Mouse (Mus musculus) intestine, embryonic 15.5 days (tissue): ENCODE results near the gene Tnfaip3. TPM values are rescaled to one million over a fixed set of nuclear protein-coding genes. Genes with fewer than 3 reads are reported as not detected.

Experiments used
- ATAC-seq: fragments of 200-750 bp; cut with Nextera tagmentation; 2 replicates; pipeline ENCODE4 v1.8.0; 2017; ENCODE audit warnings: moderate TSS enrichment, moderate library complexity
- H3K27ac ChIP-seq: fragments of 300-500 bp; sonication (generic); 2 replicates; pipeline ENCODE4 v1.5.1; 2015; ENCODE audit warnings: mild to moderate bottlenecking, inconsistent platforms
- H3K27me3 ChIP-seq: fragments of 300-500 bp; sonication (generic); replicated peaks from 2 replicates; pipeline ENCODE4 v1.6.1; 2015; ENCODE audit warnings: inconsistent platforms
- H3K36me3 ChIP-seq: fragments of 300-500 bp; sonication (generic); 2 replicates; pipeline ENCODE4 v1.6.1; 2015; ENCODE audit warnings: inconsistent platforms
- H3K4me1 ChIP-seq: fragments of 300-500 bp; sonication (generic); replicated peaks from 2 replicates; pipeline ENCODE4 v1.6.1; 2015; ENCODE audit warnings: inconsistent platforms
- H3K4me2 ChIP-seq: fragments of 300-500 bp; sonication (generic); replicated peaks from 2 replicates; pipeline ENCODE4 v1.6.1; 2015; ENCODE audit warnings: mild to moderate bottlenecking, inconsistent platforms
- H3K4me3 ChIP-seq: fragments of 300-500 bp; sonication (generic); replicated peaks from 2 replicates; pipeline ENCODE4 v1.5.1; 2015; ENCODE audit warnings: inconsistent platforms
- H3K9ac ChIP-seq: fragments of 300-500 bp; sonication (generic); 2 replicates; pipeline ENCODE4 v1.6.1; 2015; ENCODE audit warnings: inconsistent platforms
- H3K9me3 ChIP-seq: fragments of 300-500 bp; sonication (generic); 2 replicates; pipeline ENCODE4 v1.6.1; 2016; ENCODE audit warnings: inconsistent platforms
- WGBS: fragments of 180-500 bp; shearing (Covaris S2); methylation state at CpG from one replicate; pipeline ENCODE4 v1.1.7; 2015; 5-methylcytosine and 5-hydroxymethylcytosine counted together
- polyA plus RNA-seq: library from polyadenylated mRNA; unstranded; fragments of >200 nt; fragmentation: Nextera tagmentation; extraction: Ambion mirVana; gene quantifications from 2 replicates; pipeline ENCODE4 v1.2.1, GENCODE M21; 2015

Tnfaip3 gene
- 3.4 and 3.9 TPM in 2 replicates for polyA plus RNA-seq

DNA sequence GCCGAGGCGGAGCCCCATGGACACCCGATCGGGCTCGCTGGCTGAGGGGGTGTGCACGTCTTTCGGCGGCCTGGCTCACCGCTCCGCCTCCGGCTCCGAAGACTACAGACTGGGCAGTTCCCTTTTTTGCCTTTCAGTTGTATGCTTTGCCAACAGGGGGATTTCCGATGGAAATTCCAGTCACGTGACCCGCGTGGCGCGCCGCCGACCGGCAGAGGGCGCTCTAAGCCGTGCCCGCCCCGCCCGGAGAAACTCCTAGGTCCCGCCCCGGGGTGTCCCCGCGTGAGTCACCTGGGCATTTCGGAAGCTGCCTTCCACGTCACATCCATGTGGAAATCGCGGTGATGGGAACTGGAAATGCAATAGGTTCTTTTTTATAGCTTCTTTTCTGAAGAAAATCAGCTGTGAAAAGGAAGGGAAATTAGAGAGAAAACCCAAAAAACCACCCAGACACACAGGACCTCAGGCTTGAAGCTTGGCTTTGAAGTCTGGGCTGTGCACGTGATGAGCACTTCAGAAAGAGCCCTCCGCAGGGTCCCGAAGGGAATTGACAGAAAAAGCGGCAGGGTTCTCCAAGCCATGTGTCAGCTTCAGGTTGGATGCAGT lies at the start of gene Tnfaip3:
Gene Tnfaip3 (minus strand): TSS at position 401 of the 606 bp plus-strand sequence.
- Histone ChIP-seq H3K4me1 (0 out of 2 replicates have a peak, but pooled peaks cover 3% of the 10 kb centered on the region), H3K36me3 (no peaks in the 10 kb centered on the region), H3K27ac (peak within 1 kb of the TSS; percentile 76), H3K4me3 (peak within 1 kb of the TSS; percentile 58), H3K27me3 (no peaks in the 10 kb centered on the region), H3K9ac (peak within 1 kb of the TSS; percentile 71), H3K4me2 (peak within 1 kb of the TSS; percentile 79), H3K9me3 (no peaks in the 10 kb centered on the region)
- ATAC-seq: peak; percentile 95
- WGBS: 1% methylated on average over 38 of the region's 38 CpGs

DNA sequence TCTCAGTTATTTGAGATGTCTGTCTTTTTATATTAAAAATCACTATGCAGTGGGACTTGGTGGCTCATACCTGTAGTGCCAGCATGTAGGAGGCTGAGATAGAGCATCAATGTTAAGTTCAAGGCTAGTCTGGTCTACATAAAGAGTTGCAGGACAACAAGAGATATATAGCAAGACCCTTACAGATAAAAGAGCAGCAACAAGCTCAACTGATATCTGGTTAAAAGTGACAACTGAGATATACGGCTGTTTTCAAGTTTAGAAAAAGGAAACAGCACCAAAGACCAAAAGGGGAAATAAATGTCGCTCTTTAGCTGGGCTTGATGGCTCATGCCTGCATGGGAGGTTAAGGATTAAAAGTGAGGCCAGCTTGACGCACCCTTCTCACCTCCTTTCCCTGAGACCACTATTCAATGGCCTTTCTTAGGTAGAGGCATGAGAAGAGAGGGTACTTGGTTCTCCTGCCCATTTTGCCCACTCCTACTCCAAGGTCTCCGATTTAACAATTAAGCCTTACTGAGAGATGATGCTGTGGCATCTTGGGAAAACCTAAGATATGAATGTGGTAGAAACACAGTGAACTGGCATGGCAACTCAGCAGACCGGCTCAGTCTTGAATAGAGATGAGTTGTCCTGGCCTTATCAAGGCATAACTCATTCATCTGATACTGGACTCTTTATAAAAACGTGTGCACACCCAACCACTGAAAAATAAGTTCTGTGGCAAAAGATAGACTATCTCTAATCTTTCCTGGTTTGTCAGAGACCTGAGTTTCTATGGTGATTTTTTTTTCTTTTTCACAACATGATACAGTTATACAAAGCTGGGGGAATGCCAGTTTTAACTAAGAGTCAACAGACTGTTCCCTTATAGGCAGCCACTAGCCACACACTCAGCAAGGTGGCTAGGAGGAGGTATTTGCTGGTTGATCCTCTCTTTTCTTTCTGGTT lies 49.5 kb upstream of the Tnfaip3 start:
- Histone ChIP-seq H3K36me3 (no peaks in the 10 kb centered on the region), H3K9ac (no peak overlapping the region)
- ATAC-seq: no peak

GRCm38 (mm10) chr10:19063670-19064069 lies 48.2 kb upstream of the Tnfaip3 start:
- H3K4me3 ChIP-seq: no peak overlapping the region
- no peaks in the 10 kb centered on the region for H3K27me3 ChIP-seq
- H3K4me1 ChIP-seq: no peaks in the 10 kb centered on the region
- H3K36me3 ChIP-seq: no peaks in the 10 kb centered on the region
- no peak for ATAC-seq
- no peak overlapping the region for H3K9ac ChIP-seq
- no peaks in the 10 kb centered on the region for H3K9me3 ChIP-seq
- 77% methylated on average over 1 of the region's 1 CpGs for WGBS
- no peak overlapping the region for H3K4me2 ChIP-seq
- no peak overlapping the region for H3K27ac ChIP-seq

More for the DNA sequence above, 49.5 kb upstream of the Tnfaip3 start:
- Histone ChIP-seq H3K4me3 (no peak overlapping the region), H3K4me2 (no peak overlapping the region), H3K9me3 (no peaks in the 10 kb centered on the region), H3K4me1 (no peaks in the 10 kb centered on the region), H3K27ac (no peak overlapping the region), H3K27me3 (no peaks in the 10 kb centered on the region)
- 76% methylated on average over 6 of the region's 6 CpGs for WGBS

DNA sequence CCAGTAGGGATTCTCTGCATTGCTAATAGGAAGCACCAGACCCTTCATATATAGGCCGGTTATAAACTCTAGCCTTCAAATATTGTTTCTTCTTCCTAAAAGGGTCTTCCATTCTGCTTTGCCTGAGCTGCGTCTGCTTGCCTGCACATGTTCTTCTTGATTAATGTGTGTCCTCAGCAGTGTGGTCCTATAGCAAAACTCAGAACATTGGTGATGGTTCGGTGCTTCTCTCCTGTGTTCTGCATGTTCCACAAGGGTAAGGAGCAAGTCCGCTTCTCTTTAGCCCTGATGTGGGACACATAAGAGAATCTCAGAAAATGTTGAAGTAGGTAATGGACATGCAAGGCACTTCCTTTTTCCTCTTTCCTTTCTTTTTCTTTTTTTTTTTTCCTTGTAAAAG lies 47.8 kb upstream of the Tnfaip3 start:
- Histone ChIP-seq H3K4me2 (no peak overlapping the region), H3K4me1 (no peaks in the 10 kb centered on the region), H3K9ac (no peak overlapping the region), H3K9me3 (no peaks in the 10 kb centered on the region), H3K36me3 (no peaks in the 10 kb centered on the region), H3K4me3 (no peak overlapping the region), H3K27ac (no peak overlapping the region), H3K27me3 (no peaks in the 10 kb centered on the region)
- 77% methylated on average over 4 of the region's 4 CpGs for WGBS
- no peak for ATAC-seq

DNA sequence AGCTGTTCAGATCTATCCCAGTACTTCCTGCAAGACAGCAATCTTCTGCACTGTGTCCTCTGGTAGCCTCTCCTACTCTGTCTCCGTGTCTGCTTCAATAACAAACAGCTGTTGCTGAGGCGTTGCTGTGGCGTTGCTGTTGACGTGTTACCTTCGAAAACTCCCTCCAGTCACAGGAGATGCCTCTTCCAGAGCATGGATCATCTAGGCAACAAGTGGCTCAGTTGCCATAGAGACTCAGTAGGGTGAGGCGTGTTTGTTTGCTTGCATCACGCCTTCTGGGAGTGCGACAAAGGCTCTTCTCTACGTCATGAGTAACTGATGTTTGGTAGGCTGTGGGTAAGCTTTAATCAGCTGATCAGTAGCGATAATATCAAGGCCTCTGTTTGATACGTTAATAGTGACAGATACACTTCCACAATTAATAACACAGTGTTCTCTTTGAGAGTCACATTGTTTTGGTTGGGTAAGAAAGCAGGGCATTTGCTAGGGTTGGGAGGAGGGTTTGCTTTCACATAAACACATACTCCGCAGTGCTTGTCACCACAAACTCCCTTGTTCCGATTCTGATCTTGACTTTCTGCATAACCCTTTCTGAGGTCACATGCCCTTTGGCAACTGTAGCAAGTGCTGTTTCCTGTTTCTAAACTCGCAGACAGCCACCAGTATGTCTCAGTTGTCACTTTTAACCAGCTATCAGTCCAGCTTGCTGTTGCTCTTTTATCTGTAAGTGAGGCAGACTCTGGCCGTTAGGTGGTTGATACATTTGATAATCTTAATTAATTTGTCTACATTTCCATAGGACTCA lies 46.8 kb upstream of the Tnfaip3 start:
- no peak overlapping the region for H3K27ac ChIP-seq
- no peak overlapping the region for H3K4me2 ChIP-seq
- no peak overlapping the region for H3K9ac ChIP-seq
- no peaks in the 10 kb centered on the region for H3K4me1 ChIP-seq
- no peak overlapping the region for H3K4me3 ChIP-seq
- no peaks in the 10 kb centered on the region for H3K9me3 ChIP-seq
- H3K36me3 ChIP-seq: no peaks in the 10 kb centered on the region
- WGBS: 44% methylated on average over 15 of the region's 15 CpGs
- no peaks in the 10 kb centered on the region for H3K27me3 ChIP-seq
- no peak for ATAC-seq

- Histone ChIP-seq H3K4me2 (no peak overlapping the region), H3K27ac (no peak overlapping the region), H3K36me3 (no peaks in the 10 kb centered on the region), H3K4me1 (no peaks in the 10 kb centered on the region), H3K9ac (no peak overlapping the region), H3K27me3 (no peaks in the 10 kb centered on the region), H3K4me3 (no peak overlapping the region), H3K9me3 (no peaks in the 10 kb centered on the region)
- ATAC-seq: no peak
- WGBS: 87% methylated on average over 3 of the region's 3 CpGs
These were observed 45.7 kb upstream of the Tnfaip3 start for GRCm38 (mm10) chr10:19061201-19061600.

- ATAC-seq: no peak
- WGBS: 78% methylated on average over 1 of the region's 1 CpGs
- H3K9me3 ChIP-seq: no peaks in the 10 kb centered on the region
- H3K4me2 ChIP-seq: no peak overlapping the region
- no peaks in the 10 kb centered on the region for H3K4me1 ChIP-seq
- H3K27me3 ChIP-seq: no peaks in the 10 kb centered on the region
- no peak overlapping the region for H3K9ac ChIP-seq
- H3K36me3 ChIP-seq: no peaks in the 10 kb centered on the region
- H3K27ac ChIP-seq: no peak overlapping the region
- no peak overlapping the region for H3K4me3 ChIP-seq
These were observed 38.1 kb upstream of the Tnfaip3 start for GRCm38 (mm10) chr10:19053524-19053923.

- no peak overlapping the region for H3K27ac ChIP-seq
- H3K36me3 ChIP-seq: no peaks in the 10 kb centered on the region
- H3K27me3 ChIP-seq: no peaks in the 10 kb centered on the region
- H3K9me3 ChIP-seq: no peaks in the 10 kb centered on the region
- H3K9ac ChIP-seq: no peak overlapping the region
- no peak overlapping the region for H3K4me2 ChIP-seq
- no peak overlapping the region for H3K4me3 ChIP-seq
- no peaks in the 10 kb centered on the region for H3K4me1 ChIP-seq
- no peak for ATAC-seq
- 64% methylated on average over 2 of the region's 2 CpGs for WGBS
These were observed 30.5 kb upstream of the Tnfaip3 start for GRCm38 (mm10) chr10:19045986-19046385.

- H3K27me3 ChIP-seq: no peaks in the 10 kb centered on the region
- 64% methylated on average over 9 of the region's 9 CpGs for WGBS
- ATAC-seq: peak; percentile 52
These were observed 29.5 kb upstream of the Tnfaip3 start for GRCm38 (mm10) chr10:19044765-19045516.

GRCm38 (mm10) chr10:19043529-19044262 lies 28.2 kb upstream of the Tnfaip3 start:
- 57% methylated on average over 4 of the region's 4 CpGs for WGBS
- H3K36me3 ChIP-seq: no peaks in the 10 kb centered on the region
- H3K27me3 ChIP-seq: no peaks in the 10 kb centered on the region
- peak; percentile 82 for ATAC-seq
- H3K4me2 ChIP-seq: peak overlapping the region; percentile 24; the same call in 1 of the 2 replicates
- H3K9me3 ChIP-seq: no peaks in the 10 kb centered on the region
- H3K27ac ChIP-seq: no peak overlapping the region
- H3K9ac ChIP-seq: no peak overlapping the region
- no peaks in the 10 kb centered on the region for H3K4me1 ChIP-seq
- H3K4me3 ChIP-seq: no peak overlapping the region

More at GRCm38 (mm10) chr10:19044765-19045516, 29.5 kb upstream of the Tnfaip3 start:
- Histone ChIP-seq H3K4me3 (no peak overlapping the region), H3K4me2 (no peak overlapping the region), H3K9me3 (no peaks in the 10 kb centered on the region), H3K9ac (no peak overlapping the region), H3K36me3 (no peaks in the 10 kb centered on the region), H3K4me1 (no peaks in the 10 kb centered on the region), H3K27ac (no peak overlapping the region)

GRCm38 (mm10) chr10:19040147-19040546 lies 24.7 kb upstream of the Tnfaip3 start:
- Histone ChIP-seq H3K4me3 (no peak overlapping the region), H3K36me3 (no peaks in the 10 kb centered on the region), H3K4me2 (no peak overlapping the region), H3K9ac (no peak overlapping the region), H3K27ac (no peak overlapping the region), H3K27me3 (no peaks in the 10 kb centered on the region), H3K9me3 (no peaks in the 10 kb centered on the region), H3K4me1 (no peaks in the 10 kb centered on the region)
- 88% methylated on average over 2 of the region's 2 CpGs for WGBS
- ATAC-seq: no peak
